Mouse (Mus musculus) gastrocnemius, adult 2 months (tissue): ENCODE measurements around the gene P2rx3. TPM values are rescaled to one million over a fixed set of nuclear protein-coding genes. Genes with fewer than 3 reads are reported as not detected.
A peak's percentile ranks its signal among the peaks of the same experiment; 100 is the strongest.

Experiments
- DNase-seq: peaks from one replicate; pipeline ENCODE4 v3.0.0; 2022
- H3K27ac ChIP-seq: fragments of 200-600 bp; 2 replicates; pipeline ENCODE4 v1.8.1; 2022; ENCODE audit warnings: mild to moderate bottlenecking
- H3K4me3 ChIP-seq: fragments of 200-600 bp; 2 replicates; pipeline ENCODE4 v1.8.1; 2022; ENCODE audit warnings: mild to moderate bottlenecking, moderate library complexity
- CTCF ChIP-seq: fragments of 200-600 bp; IDR thresholded peaks from 2 replicates; pipeline ENCODE4 v1.8.1; 2022; ENCODE audit warnings: antibody characterized with exemption, mild to moderate bottlenecking, moderate library complexity
- intact Hi-C: fragments of 180-260 bp; cut with DNase I; formaldehyde crosslinking; loops from one replicate; pipeline ENCODE4 v1.15.1; 2025
- long read RNA-seq, 2 experiments: library from polyadenylated mRNA; stranded (forward); transcript quantifications; one replicate each; pipeline ENCODE4 v2.0.0; 2021
- total RNA-seq, 2 experiments: library from RNA; stranded (reverse); gene quantifications; 2 replicates each; pipeline ENCODE4 v1.2.3; 2021

The P2rx3 gene
- total RNA-seq, result under 1 TPM; 0.36 to 0.59 TPM
- long read RNA-seq, experiment 1, result 0 reads
- long read RNA-seq, experiment 2, partial matches to known transcripts, result 1 of 2 reads
- long read RNA-seq, experiment 2, other reads (novel, unspliced or antisense), result 0 of 2 reads

DNA sequence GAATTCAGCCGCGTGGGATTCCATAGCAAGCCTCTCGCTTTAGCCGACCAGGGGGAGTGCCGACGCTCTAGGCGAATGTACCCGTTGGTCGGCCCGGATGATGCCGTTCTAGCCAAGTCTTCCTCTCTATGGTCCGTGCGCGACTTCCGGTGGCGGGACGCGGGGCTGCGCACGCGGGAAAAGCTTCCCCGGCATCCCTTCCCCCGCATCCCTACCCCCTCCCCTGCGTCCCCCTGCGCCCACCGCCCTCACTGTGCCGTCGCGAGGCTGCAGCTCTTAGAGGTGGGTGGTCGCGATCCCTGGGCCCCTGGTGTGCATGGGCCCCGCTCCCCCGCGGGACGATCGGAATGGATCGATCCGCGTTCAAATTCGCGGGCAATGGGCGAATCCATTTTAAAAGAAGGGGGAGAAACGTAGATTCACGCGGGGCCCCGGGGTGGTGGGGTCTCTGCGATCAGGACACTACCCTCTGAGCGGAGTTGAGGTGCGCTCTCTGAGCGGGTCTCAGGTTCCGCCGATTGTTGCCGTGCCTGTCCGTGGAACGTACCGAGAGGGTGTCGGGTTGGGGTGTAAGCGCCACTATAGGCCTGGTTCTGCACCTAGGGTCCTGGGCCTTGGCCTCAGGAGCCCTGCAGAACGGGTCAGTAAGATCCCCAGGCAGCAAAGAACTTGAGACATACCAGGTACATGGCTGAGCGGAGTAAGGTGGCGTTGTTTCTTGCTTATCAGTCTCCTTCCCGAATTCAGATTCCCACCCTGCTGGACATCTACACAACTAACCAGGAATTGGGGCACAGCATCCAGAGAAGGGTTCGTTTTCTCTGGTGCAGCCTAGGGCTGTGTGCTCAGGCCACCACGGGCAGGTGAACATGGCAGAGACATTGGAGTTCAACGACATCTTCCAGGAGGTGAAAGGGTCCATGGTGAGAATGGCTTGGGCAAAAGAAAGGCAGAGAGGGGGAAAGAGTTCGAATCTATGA is at the start of gene P2rx3, which contains the start of gene Ssrp1:
Gene P2rx3 (minus strand): TSS at position 416 of the 980 bp plus-strand sequence.
Gene Ssrp1 (plus strand): TSS at position 188 of the 980 bp plus-strand sequence.
- intact Hi-C loops, result loop anchor here (10.0 kb wide), 1 partner anchor 313 kb away; the partner anchor contains the start of gene Clp1
- Histone ChIP-seq H3K27ac (peak within 1 kb of the TSS; percentile 94), H3K4me3 (peak within 1 kb of the TSS; percentile 97)
- DNase-seq, result peak; percentile 94
- TF ChIP-seq CTCF, result no peak; the same call in 1 of the 2 replicates

GRCm38 (mm10) chr2:85073751-85074150 is 36.5 kb upstream of the P2rx3 start:
- DNase-seq, result no peak
- no peak overlapping the region for H3K27ac ChIP-seq
- intact Hi-C loops, result no loop called here
- no peak overlapping the region for H3K4me3 ChIP-seq
- TF ChIP-seq CTCF, result no peak

DNA sequence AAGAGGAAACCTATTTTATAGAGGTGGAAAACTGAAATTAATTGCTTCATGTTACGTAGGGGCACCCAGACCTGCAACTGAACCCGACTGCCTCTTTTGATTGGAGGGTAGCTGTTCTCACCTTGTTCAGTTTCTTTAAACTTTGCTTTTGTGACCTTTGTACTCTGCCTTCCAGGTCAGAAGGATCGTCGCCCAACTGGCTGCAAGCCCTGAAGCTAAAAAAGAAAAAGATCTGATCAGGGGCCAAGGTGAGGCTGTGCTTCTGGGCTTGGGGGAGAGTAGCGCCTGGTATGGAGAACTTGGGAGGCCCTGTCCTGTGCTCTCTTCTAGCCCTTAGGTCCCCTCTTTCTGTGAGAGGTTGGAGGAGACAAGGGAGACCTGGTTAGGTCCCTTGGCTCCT is 34.7 kb upstream of the P2rx3 start:
- TF ChIP-seq CTCF, result no peak
- peak; percentile 45 for DNase-seq
- intact Hi-C loops, result no loop called here

DNA sequence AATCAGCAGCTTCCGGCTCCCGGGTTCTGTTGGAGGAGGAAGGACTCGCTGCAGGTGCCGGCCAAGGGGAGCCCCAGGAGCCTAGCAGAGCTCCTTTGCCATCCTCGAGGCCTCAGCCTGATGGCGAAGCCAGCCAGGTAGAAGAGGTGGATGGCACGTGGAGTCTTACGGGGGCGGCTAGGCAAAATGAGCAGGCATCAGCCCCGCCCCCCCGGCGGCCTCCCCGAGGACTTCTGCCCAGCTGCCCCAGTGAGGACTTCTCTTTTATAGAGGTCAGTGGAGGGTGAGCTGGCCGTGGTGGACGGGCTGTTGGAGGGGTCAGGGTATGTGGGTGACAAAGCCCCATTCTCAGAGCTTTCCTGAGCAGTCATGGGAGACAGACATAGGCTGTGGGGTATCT is 32.8 kb upstream of the P2rx3 start:
- peak; percentile 24 for DNase-seq
- intact Hi-C loops, result no loop called here
- no peak overlapping the region for H3K27ac ChIP-seq

More for the DNA sequence above, 34.7 kb upstream of the P2rx3 start:
- H3K4me3 ChIP-seq, result no peak overlapping the region
- H3K27ac ChIP-seq, result no peak overlapping the region

DNA sequence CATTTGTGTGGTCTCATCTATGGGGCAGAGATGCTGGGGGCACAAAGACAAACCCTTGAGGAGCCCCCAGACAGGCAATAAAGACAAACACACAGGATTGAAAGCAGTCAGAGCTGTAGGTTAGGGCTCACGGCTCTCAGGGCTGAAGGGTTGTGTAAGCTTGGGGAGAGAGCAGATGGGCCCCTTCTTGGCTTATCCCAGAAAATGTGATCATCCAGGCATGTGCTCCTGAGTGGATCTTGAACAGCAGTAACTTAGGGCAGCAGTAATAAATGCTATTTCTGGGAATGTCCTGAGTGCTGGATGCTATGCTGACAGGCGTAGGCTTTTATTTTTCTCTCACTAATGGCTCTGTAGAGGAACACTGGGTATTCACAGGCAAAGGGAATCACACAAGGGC is 31.4 kb upstream of the P2rx3 start:
- intact Hi-C loops, result no loop called here
- no peak for TF ChIP-seq CTCF

More for the DNA sequence above, 32.8 kb upstream of the P2rx3 start:
- no peak for TF ChIP-seq CTCF
- H3K4me3 ChIP-seq, result no peak overlapping the region

GRCm38 (mm10) chr2:85067903-85068625 is 30.8 kb upstream of the P2rx3 start:
- Histone ChIP-seq H3K27ac (peak overlapping the region; percentile 35), H3K4me3 (no peak overlapping the region)
- no peak for TF ChIP-seq CTCF
- intact Hi-C loops, result no loop called here
- DNase-seq, result peak; percentile 22

More for the DNA sequence above, 31.4 kb upstream of the P2rx3 start:
- DNase-seq, result peak; percentile 11
- Histone ChIP-seq H3K4me3 (no peak overlapping the region), H3K27ac (no peak overlapping the region)

DNA sequence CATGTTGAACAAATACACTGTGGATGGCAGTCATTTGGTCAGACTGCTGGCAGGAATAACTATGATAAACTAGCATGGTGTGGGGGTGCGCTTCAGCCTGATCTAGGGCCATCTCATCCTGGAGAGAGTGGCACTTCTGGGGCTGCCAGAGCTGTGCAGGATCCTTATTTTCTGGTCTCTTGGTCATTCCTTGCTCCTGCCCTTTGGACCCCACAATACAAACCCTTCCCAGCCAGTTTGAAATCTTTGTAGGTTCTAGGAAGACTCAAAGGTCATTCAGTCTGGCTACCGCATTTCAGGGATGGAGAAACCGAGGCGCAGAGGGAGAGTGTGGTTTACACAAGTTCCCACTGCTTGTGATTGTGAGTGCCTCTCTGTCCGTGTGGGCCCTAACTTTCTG is 29.7 kb upstream of the P2rx3 start:
- TF ChIP-seq CTCF, result no peak
- Histone ChIP-seq H3K27ac (no peak overlapping the region), H3K4me3 (no peak overlapping the region)
- intact Hi-C loops, result no loop called here
- no peak for DNase-seq

DNA sequence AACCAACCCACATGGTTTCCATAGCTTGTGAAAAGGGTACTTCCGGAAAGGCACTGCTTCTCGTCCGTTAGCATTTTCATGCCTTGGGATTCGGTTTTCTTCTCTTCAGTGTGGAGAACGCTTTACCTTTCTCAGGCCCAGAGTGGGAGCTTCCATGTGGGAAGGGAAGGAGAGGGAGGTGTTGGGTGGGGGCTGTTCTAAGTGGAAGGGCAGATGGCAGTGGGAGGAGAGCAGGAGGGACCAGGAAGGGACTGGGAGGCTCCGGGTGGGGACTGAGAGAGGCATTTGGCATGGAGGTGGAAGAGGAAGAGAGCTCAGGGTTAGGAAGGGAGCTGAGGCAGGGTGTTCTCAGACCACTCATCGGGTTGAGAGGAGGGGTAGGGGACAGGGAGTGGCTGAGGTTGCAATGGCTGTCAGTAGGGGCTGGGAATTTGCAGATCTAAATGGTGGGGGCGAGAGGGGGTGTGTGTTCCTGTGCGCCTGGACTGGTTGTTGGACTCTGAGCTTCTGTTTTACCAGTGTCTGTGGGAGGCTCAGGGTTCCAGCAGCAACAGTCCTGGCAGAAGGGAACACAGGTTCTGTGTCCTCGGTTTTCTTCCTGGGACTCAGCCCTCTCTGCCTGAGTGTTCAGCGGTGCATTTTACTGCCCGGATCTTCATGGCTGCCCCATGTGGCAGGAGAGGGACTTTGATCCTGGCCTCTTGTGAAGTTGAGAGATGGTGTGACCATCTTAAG is 28.0 kb upstream of the P2rx3 start:
- TF ChIP-seq CTCF, result no peak
- peak overlapping the region; percentile 64 for H3K27ac ChIP-seq
- peak; percentile 34 for DNase-seq
- intact Hi-C loops, result no loop called here
- H3K4me3 ChIP-seq, result peak overlapping the region; percentile 46

- peak; percentile 68 for DNase-seq
- TF ChIP-seq CTCF, result no peak
- Histone ChIP-seq H3K4me3 (peak overlapping the region; percentile 82), H3K27ac (peak overlapping the region; percentile 82)
- intact Hi-C loops, result loop anchor here (2.0 kb wide), 1 partner anchor 40 kb away; no protein-coding TSS in a partner anchor
These were observed 23.9 kb upstream of the P2rx3 start for GRCm38 (mm10) chr2:85061107-85061541.

DNA sequence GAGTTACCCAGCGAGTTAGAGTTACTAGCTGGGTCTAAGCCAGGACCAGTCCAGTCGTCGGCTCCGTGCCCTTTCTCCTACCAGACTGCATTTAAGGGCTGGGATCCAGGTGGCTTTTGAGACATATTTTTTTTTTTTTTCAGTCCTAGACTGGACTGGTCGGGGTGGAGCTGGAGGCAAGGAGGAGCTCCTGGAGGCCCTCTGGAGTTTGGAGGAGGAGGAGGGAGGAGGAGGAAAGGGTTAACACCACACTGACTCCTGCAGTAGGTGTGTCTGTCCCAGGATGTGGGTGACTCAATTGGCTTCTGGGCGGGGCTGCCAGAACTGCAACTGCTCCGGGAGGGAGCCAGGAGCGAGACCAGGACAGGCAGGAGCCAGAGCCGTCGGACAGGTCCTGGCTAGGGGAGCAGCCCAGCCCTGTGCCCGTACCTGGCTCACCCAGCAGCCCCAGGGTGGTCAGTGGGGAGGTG is 23.4 kb upstream of the P2rx3 start:
- intact Hi-C loops, result loop anchor here (2.0 kb wide), 1 partner anchor 40 kb away; no protein-coding TSS in a partner anchor
- peak; percentile 87 for DNase-seq
- no peak for TF ChIP-seq CTCF

GRCm38 (mm10) chr2:85059677-85060076 is 22.4 kb upstream of the P2rx3 start:
- Histone ChIP-seq H3K27ac (peak overlapping the region; percentile 82), H3K4me3 (no peak overlapping the region)
- no peak for DNase-seq
- TF ChIP-seq CTCF, result peak; percentile 22; the same call in 1 of the 2 replicates
- intact Hi-C loops, result loop anchor here (2.0 kb wide), 1 partner anchor 41 kb away; no protein-coding TSS in a partner anchor

More for the DNA sequence above, 23.4 kb upstream of the P2rx3 start:
- Histone ChIP-seq H3K27ac (peak overlapping the region; percentile 82), H3K4me3 (peak overlapping the region; percentile 82)

DNA sequence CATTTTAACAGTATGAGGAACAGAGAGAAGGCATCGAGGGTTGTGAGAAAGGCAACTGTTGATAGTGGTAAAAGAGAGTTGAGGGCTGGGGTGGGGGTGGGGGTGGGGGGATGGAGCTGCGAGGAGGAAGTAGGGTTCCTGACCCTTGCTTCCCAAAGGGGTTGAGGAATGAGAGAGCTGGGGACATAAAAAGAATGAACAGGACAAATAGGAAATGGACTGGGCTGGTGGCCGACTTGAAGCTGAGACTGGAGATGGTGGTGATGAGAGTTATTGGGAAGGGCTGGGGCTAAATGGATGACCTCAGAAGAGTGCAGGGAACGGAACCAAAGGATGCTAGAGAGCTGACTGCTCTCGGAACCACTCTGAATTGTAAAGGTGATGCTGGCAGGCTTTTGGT is 19.4 kb upstream of the P2rx3 start:
- intact Hi-C loops, result no loop called here
- H3K27ac ChIP-seq, result peak overlapping the region; percentile 49
- no peak for DNase-seq
- H3K4me3 ChIP-seq, result peak overlapping the region; percentile 22; the same call in 1 of the 2 replicates
- no peak for TF ChIP-seq CTCF
